Mouse (Mus musculus) embryonic facial prominence, embryonic 15.5 days (tissue): ENCODE measurements around the gene Kyat3. TPM values are rescaled to one million over a fixed set of nuclear protein-coding genes. Genes with fewer than 3 reads are reported as not detected.

ENCODE experiments used
- ATAC-seq: fragments of 200-750 bp; cut with Nextera tagmentation; 2 replicates; pipeline ENCODE4 v1.8.0; 2017; ENCODE audit warnings: low read depth, moderate TSS enrichment; ENCODE audit not compliant: insufficient number of reproducible peaks, low FRiP score, low TSS enrichment
- H3K27ac ChIP-seq: fragments of 300-500 bp; sonication (generic); replicated peaks from 2 replicates; pipeline ENCODE4 v1.5.1; 2015; ENCODE audit warnings: mild to moderate bottlenecking, inconsistent platforms
- H3K27me3 ChIP-seq: fragments of 300-500 bp; sonication (generic); 2 replicates; pipeline ENCODE4 v1.6.1; 2015; ENCODE audit warnings: inconsistent platforms
- H3K36me3 ChIP-seq: fragments of 300-500 bp; sonication (generic); 2 replicates; pipeline ENCODE4 v1.6.1; 2015; ENCODE audit warnings: mild to moderate bottlenecking, inconsistent platforms
- H3K4me1 ChIP-seq: fragments of 300-500 bp; sonication (generic); 2 replicates; pipeline ENCODE4 v1.6.1; 2015; ENCODE audit warnings: inconsistent platforms
- H3K4me2 ChIP-seq: fragments of 300-500 bp; sonication (generic); replicated peaks from 2 replicates; pipeline ENCODE4 v1.6.1; 2015; ENCODE audit warnings: mild to moderate bottlenecking, inconsistent platforms
- H3K4me3 ChIP-seq: fragments of 300-500 bp; sonication (generic); replicated peaks from 2 replicates; pipeline ENCODE4 v1.5.1; 2015; ENCODE audit warnings: mild to moderate bottlenecking, inconsistent platforms
- H3K9ac ChIP-seq: fragments of 300-500 bp; sonication (generic); 2 replicates; pipeline ENCODE4 v1.6.1; 2015; ENCODE audit warnings: inconsistent platforms
- H3K9me3 ChIP-seq: fragments of 300-500 bp; sonication (generic); replicated peaks from 2 replicates; pipeline ENCODE4 v1.6.1; 2016; ENCODE audit warnings: inconsistent platforms
- WGBS: fragments of 180-500 bp; shearing (Covaris S2); methylation state at CpG from one replicate; pipeline ENCODE4 v1.1.7; 2015; 5-methylcytosine and 5-hydroxymethylcytosine counted together
- polyA plus RNA-seq: library from polyadenylated mRNA; unstranded; fragments of >200 nt; fragmentation: Nextera tagmentation; extraction: Ambion mirVana; gene quantifications from 2 replicates; pipeline ENCODE4 v1.2.1, GENCODE M21; 2015

The Kyat3 gene
- polyA plus RNA-seq, 1 experiment from 2014 or later: 14.5 TPM

DNA sequence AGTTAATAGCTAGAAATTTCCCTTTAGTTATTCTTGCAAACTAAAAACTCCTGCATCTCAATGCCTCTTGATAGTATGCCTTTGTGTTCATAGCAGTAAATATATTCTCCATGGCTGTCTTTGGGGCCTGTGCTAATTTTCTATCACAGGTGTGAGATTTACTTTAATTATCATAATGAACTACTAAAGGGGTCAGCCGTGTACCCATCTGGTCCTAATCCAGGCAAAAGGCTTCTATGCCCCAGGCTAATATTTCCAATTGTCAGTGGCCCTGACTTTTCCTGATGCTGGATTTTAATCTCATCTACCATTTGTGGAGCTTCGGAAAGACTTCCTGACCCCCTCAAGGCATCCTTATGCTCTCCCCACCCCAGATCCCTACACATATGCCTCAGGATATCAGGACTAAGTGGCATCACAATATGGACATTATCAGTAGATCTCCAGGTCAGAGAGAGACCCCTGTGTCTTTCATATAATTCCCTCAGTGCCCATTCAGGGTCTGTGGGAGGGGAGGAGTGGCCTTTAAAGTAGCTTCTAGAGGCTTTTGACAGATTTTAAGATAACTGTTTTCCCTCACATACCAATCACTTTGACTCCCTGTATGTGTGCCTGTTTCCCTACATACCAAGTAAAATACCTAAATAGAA, 85.7 kb downstream of the Kyat3 start:
- WGBS: 23% methylated on average over 2 of the region's 2 CpGs
- H3K9me3 ChIP-seq: no peaks in the 10 kb centered on the region

DNA sequence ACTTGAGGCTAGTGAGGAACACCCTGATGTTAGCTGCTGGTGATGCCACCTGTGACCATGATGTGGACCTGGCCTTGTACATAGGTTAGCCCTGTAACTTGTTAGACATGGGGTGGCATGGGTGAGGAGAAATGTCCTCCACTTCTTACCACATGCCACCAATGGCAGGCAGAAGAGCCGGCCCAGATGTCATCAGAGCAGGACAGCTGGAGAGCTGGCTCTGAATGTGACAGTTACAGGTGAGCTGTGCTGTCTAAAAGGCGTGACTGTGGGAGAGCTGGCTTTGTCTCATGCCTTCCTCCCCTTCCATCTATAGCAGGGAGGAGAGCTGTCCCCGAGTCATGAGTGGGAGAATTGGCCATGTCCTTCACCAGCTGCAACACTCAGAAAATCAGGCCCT, 94.7 kb downstream of the Kyat3 start:
- WGBS: 84% methylated on average over 3 of the region's 3 CpGs
- H3K9me3 ChIP-seq: no peaks in the 10 kb centered on the region
- H3K27ac ChIP-seq: no peak overlapping the region
- H3K9ac ChIP-seq: no peak overlapping the region
- H3K4me1 ChIP-seq: no peaks in the 10 kb centered on the region
- no peak overlapping the region for H3K4me3 ChIP-seq
- ATAC-seq: no peak
- H3K4me2 ChIP-seq: no peak overlapping the region
- peaks cover 41% of the 10 kb centered on the region for H3K36me3 ChIP-seq
- no peaks in the 10 kb centered on the region for H3K27me3 ChIP-seq

More for the DNA sequence above, 85.7 kb downstream of the Kyat3 start:
- ATAC-seq: no peak
- Histone ChIP-seq H3K4me2 (no peak overlapping the region), H3K4me3 (no peak overlapping the region), H3K36me3 (peaks cover 47% of the 10 kb centered on the region), H3K27ac (no peak overlapping the region), H3K27me3 (no peaks in the 10 kb centered on the region), H3K9ac (no peak overlapping the region), H3K4me1 (no peaks in the 10 kb centered on the region)

Other genes starting within 250 kb of the Kyat3 start
- gene Gbp5, start 207.1 kb upstream of the Kyat3 start, polyA plus RNA-seq: 0.09 and 0.12 TPM in 2 replicates
- 2.6 and 3.6 TPM in 2 replicates for gene Gbp7, start 170.7 kb upstream of the Kyat3 start, polyA plus RNA-seq
- gene Gbp3, start 141.0 kb upstream of the Kyat3 start, polyA plus RNA-seq: 1.4 and 1.7 TPM in 2 replicates
- not detected in 2 replicates for gene Gbp2b, start 106.2 kb upstream of the Kyat3 start, polyA plus RNA-seq
- gene Gbp2, start 80.4 kb upstream of the Kyat3 start, polyA plus RNA-seq: 0.85 and 1.0 TPM in 2 replicates
- 79.6 and 81.5 TPM in 2 replicates for gene Gtf2b, start 64.0 kb downstream of the Kyat3 start, polyA plus RNA-seq
- gene Pkn2, start 181.0 kb downstream of the Kyat3 start, polyA plus RNA-seq: 41.4 and 44.0 TPM in 2 replicates